Mouse (Mus musculus) CH12.LX (cell line): ENCODE results near the gene Calm4.

Experiments used
- CTCF ChIP-seq, 2 experiments: IDR thresholded peaks in 1 of 2; conservative IDR thresholded peaks in 1 of 2; 2 replicates each; pipeline ENCODE4 v1.5.1; 2011 to 2012; ENCODE audit warnings: low read depth in 2 of 2, low read length in 2 of 2, improper control_type of control experiment in 1 of 2, inconsistent platforms in 1 of 2, mild to moderate bottlenecking in 1 of 2, moderate library complexity in 1 of 2
- EP300 ChIP-seq: IDR thresholded peaks from 2 replicates; pipeline ENCODE4 v1.6.1; 2011; ENCODE audit warnings: low read length, improper control_type of control experiment
- HCFC1 ChIP-seq: IDR thresholded peaks from 2 replicates; pipeline ENCODE4 v1.6.1; 2012; ENCODE audit warnings: low read depth, mild to moderate bottlenecking, inconsistent platforms, low read length, improper control_type of control experiment
- MAX ChIP-seq: IDR thresholded peaks from 2 replicates; pipeline ENCODE4 v1.6.1; 2011; ENCODE audit warnings: low read length, improper control_type of control experiment
- POLR2A ChIP-seq: IDR thresholded peaks from 2 replicates; pipeline ENCODE4 v1.6.1; 2011; ENCODE audit warnings: low read depth, mild to moderate bottlenecking, improper control_type of control experiment, low read length
- SIN3A ChIP-seq: IDR thresholded peaks from 2 replicates; pipeline ENCODE4 v1.6.1; 2012; ENCODE audit warnings: low read length, improper control_type of control experiment, inconsistent platforms
- TCF12 ChIP-seq: IDR thresholded peaks from 2 replicates; pipeline ENCODE4 v1.6.1; 2014; ENCODE audit warnings: low read depth, mild to moderate bottlenecking, inconsistent platforms, low read length, improper control_type of control experiment
- ZKSCAN1 ChIP-seq: IDR thresholded peaks from 2 replicates; pipeline ENCODE4 v1.6.1; 2012; ENCODE audit warnings: low read depth, inconsistent platforms, low read length, improper control_type of control experiment, borderline replicate concordance

- TF ChIP-seq CTCF (conservative IDR thresholded peaks at IDR 0.05 in 1 of 2, IDR thresholded peaks at IDR 0.05 in 1 of 2; ENCODE audit: low read depth in 2 of 2, low read length in 2 of 2), result no peak
- no peak for TF ChIP-seq ZKSCAN1
- TF ChIP-seq MAX, result no peak
- TF ChIP-seq TCF12, result no peak
- TF ChIP-seq HCFC1, result no peak
- no peak for TF ChIP-seq POLR2A
- no peak for TF ChIP-seq EP300
- no peak for TF ChIP-seq SIN3A
Observed at GRCm38 (mm10) chr13:3805132-3805531, 32.4 kb upstream of the Calm4 start.
